Mouse (Mus musculus) forebrain, embryonic 13.5 days (tissue): ENCODE data around the gene Kctd19. TPM values are rescaled to one million over a fixed set of nuclear protein-coding genes. Genes with fewer than 3 reads are reported as not detected.

Source experiments
- ATAC-seq: fragments of 200-750 bp; cut with Nextera tagmentation; 2 replicates; pipeline ENCODE4 v1.8.0; 2017
- H3K27ac ChIP-seq: fragments of 300-500 bp; sonication (generic); 2 replicates; pipeline ENCODE4 v1.5.1; 2015; ENCODE audit warnings: inconsistent platforms, mild to moderate bottlenecking, moderate library complexity
- H3K27me3 ChIP-seq: fragments of 300-500 bp; sonication (generic); 2 replicates; pipeline ENCODE4 v1.6.1; 2015; ENCODE audit warnings: mild to moderate bottlenecking, inconsistent platforms
- H3K36me3 ChIP-seq: fragments of 300-500 bp; sonication (generic); 2 replicates; pipeline ENCODE4 v1.6.1; 2015; ENCODE audit warnings: mild to moderate bottlenecking, inconsistent platforms; ENCODE audit not compliant: poor library complexity, severe bottlenecking
- H3K4me1 ChIP-seq: fragments of 300-500 bp; sonication (generic); 2 replicates; pipeline ENCODE4 v1.6.1; 2015; ENCODE audit warnings: inconsistent platforms
- H3K4me2 ChIP-seq: fragments of 300-500 bp; sonication (generic); 2 replicates; pipeline ENCODE4 v1.6.1; 2015; ENCODE audit warnings: inconsistent platforms, mild to moderate bottlenecking, moderate library complexity
- H3K4me3 ChIP-seq: fragments of 300-500 bp; sonication (generic); 2 replicates; pipeline ENCODE4 v1.5.1; 2015; ENCODE audit warnings: mild to moderate bottlenecking, inconsistent platforms
- H3K9ac ChIP-seq: fragments of 300-500 bp; sonication (generic); 2 replicates; pipeline ENCODE4 v1.6.1; 2015; ENCODE audit warnings: mild to moderate bottlenecking, inconsistent platforms
- H3K9me3 ChIP-seq: fragments of 300-500 bp; sonication (generic); replicated peaks from 2 replicates; pipeline ENCODE4 v1.6.1; 2016; ENCODE audit warnings: inconsistent platforms
- WGBS: fragments of 180-500 bp; shearing (Covaris S2); methylation state at CpG from one replicate; pipeline ENCODE4 v1.1.7; 2015; 5-methylcytosine and 5-hydroxymethylcytosine counted together
- polyA plus RNA-seq: library from polyadenylated mRNA; unstranded; fragments of >200 nt; fragmentation: Nextera tagmentation; extraction: Ambion mirVana; gene quantifications from 2 replicates; pipeline ENCODE4 v1.2.1, GENCODE M21; 2015

Gene Kctd19
- polyA plus RNA-seq, 1 experiment from 2014 or later = not detected

DNA sequence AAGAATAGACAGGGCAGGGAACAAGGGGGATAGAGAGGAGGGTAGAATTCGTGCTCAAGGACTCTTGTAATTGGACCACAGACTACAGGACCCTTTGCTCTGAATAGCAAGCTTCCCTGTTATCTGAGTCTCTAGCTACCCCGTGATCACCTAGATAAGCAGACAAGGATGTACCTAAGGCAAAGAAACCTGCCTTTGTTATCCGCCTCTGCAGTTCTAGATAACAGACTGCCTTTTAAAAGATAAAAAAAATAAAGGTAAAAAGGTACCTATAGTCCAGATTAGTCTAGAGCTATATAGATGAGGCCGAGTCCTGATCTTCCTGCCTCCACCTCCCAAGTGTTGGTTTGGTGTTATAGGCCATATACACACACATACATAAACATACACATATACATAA is 70.5 kb downstream of the Kctd19 start:
- Histone ChIP-seq H3K9me3 (no peaks in the 10 kb centered on the region), H3K27ac (no peak overlapping the region), H3K4me2 (no peak overlapping the region), H3K27me3 (peaks cover 10% of the 10 kb centered on the region; the same call in 1 of the 2 replicates), H3K4me1 (peaks cover 23% of the 10 kb centered on the region), H3K4me3 (no peak overlapping the region), H3K9ac (no peak overlapping the region), H3K36me3 (no peaks in the 10 kb centered on the region)
- no peak for ATAC-seq
- 74% methylated on average over 4 of the region's 4 CpGs for WGBS

DNA sequence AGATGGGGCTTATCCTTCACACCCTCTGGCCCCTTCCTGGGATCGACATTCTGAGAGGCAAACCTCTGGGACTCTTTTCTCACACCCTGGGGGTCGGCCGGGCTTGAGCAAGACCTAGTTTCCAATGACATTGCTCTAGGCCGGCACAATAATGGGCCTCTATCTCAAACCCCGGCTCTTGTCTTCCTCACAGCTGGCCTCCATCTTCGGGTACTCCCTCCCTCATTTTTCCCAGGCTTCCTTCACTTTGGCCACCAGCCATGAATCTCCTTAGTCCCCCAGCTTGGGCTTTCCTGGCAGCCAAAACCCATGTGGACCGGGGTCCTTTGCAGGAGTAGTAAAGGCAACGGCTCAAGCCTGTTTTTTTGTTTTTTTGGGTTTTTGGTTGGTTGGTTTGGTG is 71.9 kb downstream of the Kctd19 start:
- H3K4me3 ChIP-seq = no peak overlapping the region
- no peak overlapping the region for H3K9ac ChIP-seq
- peaks cover 9% of the 10 kb centered on the region for H3K4me1 ChIP-seq
- H3K9me3 ChIP-seq = no peaks in the 10 kb centered on the region
- WGBS = 49% methylated on average over 8 of the region's 8 CpGs
- no peak overlapping the region for H3K27ac ChIP-seq
- no peak overlapping the region for H3K4me2 ChIP-seq
- no peaks in the 10 kb centered on the region for H3K27me3 ChIP-seq
- no peak for ATAC-seq
- peaks cover 5% of the 10 kb centered on the region for H3K36me3 ChIP-seq

DNA sequence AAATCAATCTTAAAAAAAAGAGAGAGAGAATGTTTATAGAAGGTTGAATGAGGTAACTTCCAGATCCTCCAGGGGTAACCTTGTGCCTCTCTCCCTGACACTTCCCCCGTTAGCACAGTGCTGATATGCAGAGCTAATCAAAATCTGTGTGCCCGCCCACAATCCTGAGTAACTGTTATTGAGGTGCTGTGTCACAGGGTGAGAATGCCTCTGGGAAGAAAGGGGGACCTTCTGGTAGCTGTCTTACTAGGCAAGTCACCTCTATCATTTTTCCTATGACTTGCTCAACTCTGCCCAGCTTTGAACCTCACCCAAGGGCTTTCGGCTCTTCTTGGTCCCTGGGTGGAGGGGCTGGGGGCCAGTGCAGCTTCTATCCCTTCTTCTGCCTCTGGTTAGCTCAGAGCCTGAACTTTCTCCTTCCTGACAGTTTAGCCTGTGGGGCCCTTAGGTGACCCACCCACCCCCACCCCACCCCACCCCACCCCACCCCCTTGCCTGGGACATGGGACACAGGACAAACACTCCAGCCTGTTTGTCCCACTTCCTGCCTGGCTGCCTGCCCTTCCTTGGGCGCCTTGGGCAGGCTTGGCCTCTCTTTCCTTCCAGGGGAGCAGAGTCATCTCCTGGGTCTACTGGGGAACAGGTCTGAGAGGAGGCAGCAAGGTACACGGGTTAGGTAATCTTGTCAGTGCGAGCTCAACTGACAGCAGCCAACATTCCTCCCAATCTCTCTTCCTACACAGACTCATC is 73.2 kb downstream of the Kctd19 start:
- no peaks in the 10 kb centered on the region for H3K27me3 ChIP-seq
- H3K4me2 ChIP-seq = no peak overlapping the region
- 81% methylated on average over 6 of the region's 6 CpGs for WGBS
- H3K27ac ChIP-seq = no peak overlapping the region
- ATAC-seq = no peak
- peaks cover 7% of the 10 kb centered on the region; the same call in 1 of the 2 replicates for H3K4me1 ChIP-seq
- H3K9ac ChIP-seq = no peak overlapping the region
- peaks cover 16% of the 10 kb centered on the region for H3K36me3 ChIP-seq
- no peaks in the 10 kb centered on the region for H3K9me3 ChIP-seq
- no peak overlapping the region for H3K4me3 ChIP-seq

DNA sequence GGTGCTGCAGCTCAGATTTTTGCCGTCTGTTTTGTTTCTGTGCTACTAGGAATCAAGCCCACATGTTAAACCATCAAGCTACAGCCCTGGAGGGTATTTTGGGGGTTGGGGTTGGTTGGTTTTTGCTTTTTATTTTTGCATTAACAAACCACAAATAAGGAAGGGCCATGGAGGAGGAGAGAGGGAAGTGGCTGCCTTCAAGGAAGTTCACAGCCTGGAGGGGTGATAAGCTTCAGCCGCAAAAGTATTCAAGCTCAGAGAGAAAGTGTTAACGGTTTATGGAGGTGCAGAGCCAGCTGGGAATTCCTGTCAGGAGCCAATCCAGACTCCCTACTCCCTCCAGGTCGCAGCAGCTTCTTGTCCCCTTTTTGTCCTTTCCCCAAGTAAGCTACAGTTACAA is 74.3 kb downstream of the Kctd19 start:
- 79% methylated on average over 4 of the region's 4 CpGs for WGBS
- H3K27ac ChIP-seq = no peak overlapping the region
- no peak overlapping the region for H3K4me2 ChIP-seq
- peaks cover 26% of the 10 kb centered on the region for H3K36me3 ChIP-seq
- no peak for ATAC-seq
- H3K27me3 ChIP-seq = no peaks in the 10 kb centered on the region
- no peak overlapping the region for H3K4me3 ChIP-seq
- peaks cover 7% of the 10 kb centered on the region; the same call in 1 of the 2 replicates for H3K4me1 ChIP-seq
- H3K9ac ChIP-seq = no peak overlapping the region
- no peaks in the 10 kb centered on the region for H3K9me3 ChIP-seq

DNA sequence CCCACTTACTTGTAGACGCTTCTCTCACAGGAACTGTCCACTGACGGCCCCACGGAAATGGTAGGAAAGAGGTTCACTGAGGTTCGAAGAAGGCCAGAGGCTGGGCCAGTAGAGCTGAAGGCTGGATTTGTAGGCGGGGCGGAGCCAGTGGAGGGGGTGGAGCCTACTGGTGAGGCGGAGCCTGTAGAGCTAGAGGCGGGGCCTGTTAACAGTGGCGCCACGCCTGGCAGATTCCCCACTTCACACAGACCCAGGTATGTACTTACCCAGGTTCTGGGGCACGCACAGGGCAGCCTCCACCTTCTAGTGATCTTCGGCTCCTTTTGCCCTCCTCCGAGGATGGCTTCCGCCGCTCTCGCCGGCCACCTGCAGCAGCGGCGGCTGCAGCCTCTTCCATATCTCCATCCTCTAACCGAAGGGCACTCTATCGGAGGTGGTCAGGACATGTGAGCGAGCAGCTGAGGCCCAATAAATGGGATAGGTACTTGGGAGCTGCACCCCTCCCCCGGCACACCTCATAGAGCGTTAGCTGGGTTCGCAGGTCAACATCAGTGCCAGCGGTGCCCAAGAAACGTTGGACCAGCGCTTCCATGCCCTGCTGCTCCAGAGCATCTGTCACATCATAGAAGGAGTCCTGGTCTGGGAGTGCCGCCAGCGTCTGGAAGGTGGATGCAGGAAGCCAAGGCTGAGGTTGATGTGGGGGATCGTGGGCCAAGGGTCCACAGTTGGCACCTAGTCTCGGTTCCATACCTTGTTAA is 76.8 kb downstream of the Kctd19 start:
- Histone ChIP-seq H3K27me3 (no peaks in the 10 kb centered on the region), H3K9me3 (no peaks in the 10 kb centered on the region), H3K9ac (no peak overlapping the region), H3K4me1 (peaks cover 6% of the 10 kb centered on the region; the same call in 1 of the 2 replicates), H3K4me2 (no peak overlapping the region), H3K36me3 (peaks cover 46% of the 10 kb centered on the region), H3K27ac (no peak overlapping the region), H3K4me3 (no peak overlapping the region)
- WGBS = 45% methylated on average over 32 of the region's 32 CpGs
- peak; percentile 23; the same call in 1 of the 2 replicates for ATAC-seq

Other genes with a start within 250 kb of the Kctd19 start
- gene Cbfb, start 242.8 kb downstream of the Kctd19 start, polyA plus RNA-seq = 38.3 and 40.1 TPM in 2 replicates
- gene D230025D16Rik, start 188.4 kb downstream of the Kctd19 start, polyA plus RNA-seq = 25.2 and 26.4 TPM in 2 replicates
- 1.3 and 2.4 TPM in 2 replicates for gene B3gnt9, start 158.3 kb downstream of the Kctd19 start, polyA plus RNA-seq
- gene Tradd, start 148.9 kb downstream of the Kctd19 start, polyA plus RNA-seq = 13.2 and 13.3 TPM in 2 replicates
- 0.44 and 0.58 TPM in 2 replicates for gene Fbxl8, start 148.9 kb downstream of the Kctd19 start, polyA plus RNA-seq
- 0.10 and 0.13 TPM in 2 replicates for gene Hsf4, start 143.7 kb downstream of the Kctd19 start, polyA plus RNA-seq
- 2.4 and 3.0 TPM in 2 replicates for gene Nol3, start 137.4 kb downstream of the Kctd19 start, polyA plus RNA-seq
- gene 4931428F04Rik, start 123.6 kb downstream of the Kctd19 start, polyA plus RNA-seq = 57.4 and 66.1 TPM in 2 replicates
- gene Exoc3l, start 117.4 kb downstream of the Kctd19 start, polyA plus RNA-seq = 9.8 and 10.3 TPM in 2 replicates
- 56.9 and 60.6 TPM in 2 replicates for gene E2f4, start 115.8 kb downstream of the Kctd19 start, polyA plus RNA-seq
- gene Elmo3, start 107.9 kb downstream of the Kctd19 start, polyA plus RNA-seq = 0.75 and 0.83 TPM in 2 replicates
- 0.61 and 0.94 TPM in 2 replicates for gene Lrrc29, start 87.2 kb downstream of the Kctd19 start, polyA plus RNA-seq
- 107 and 109 TPM in 2 replicates for gene Tmem208, start 87.1 kb downstream of the Kctd19 start, polyA plus RNA-seq
- 0.81 and 0.97 TPM in 2 replicates for gene Fhod1, start 65.5 kb downstream of the Kctd19 start, polyA plus RNA-seq
- 4.6 and 5.0 TPM in 2 replicates for gene Slc9a5, start 64.7 kb downstream of the Kctd19 start, polyA plus RNA-seq
- 0.85 and 1.1 TPM in 2 replicates for gene Plekhg4, start 40.2 kb downstream of the Kctd19 start, polyA plus RNA-seq
- 0.44 and 0.98 TPM in 2 replicates for gene Lrrc36, start 69 bp upstream of the Kctd19 start, polyA plus RNA-seq
- 34.6 and 40.4 TPM in 2 replicates for gene Tppp3, start 58.0 kb upstream of the Kctd19 start, polyA plus RNA-seq
- gene Zdhhc1, start 83.4 kb upstream of the Kctd19 start, polyA plus RNA-seq = 20.6 and 24.8 TPM in 2 replicates
- gene Hsd11b2, start 105.3 kb upstream of the Kctd19 start, polyA plus RNA-seq = 3.9 and 6.1 TPM in 2 replicates
- gene Atp6v0d1, start 152.5 kb upstream of the Kctd19 start, polyA plus RNA-seq = 136 and 152 TPM in 2 replicates
- gene Ripor1, start 191.8 kb upstream of the Kctd19 start, polyA plus RNA-seq = 17.6 and 20.6 TPM in 2 replicates
- gene Ctcf, start 223.1 kb upstream of the Kctd19 start, polyA plus RNA-seq = 165 and 173 TPM in 2 replicates
- 0.62 and 0.88 TPM in 2 replicates for gene Agrp, start 223.9 kb upstream of the Kctd19 start, polyA plus RNA-seq